Mouse (Mus musculus): ENCODE data around the gene Olfr332. TPM values are rescaled to one million over a fixed set of nuclear protein-coding genes. Genes with fewer than 3 reads are reported as not detected.
A peak's percentile ranks its signal among the peaks of the same experiment; 100 is the strongest.
"Not testable (repeated sequence)": the region's sequence is repeated elsewhere in the genome, so short reads cannot be mapped to it uniquely, and the experiment has no call there.

The Olfr332 gene
- total RNA-seq (2021), result not detected in 2 replicates
- long read RNA-seq, result 0 reads

DNA sequence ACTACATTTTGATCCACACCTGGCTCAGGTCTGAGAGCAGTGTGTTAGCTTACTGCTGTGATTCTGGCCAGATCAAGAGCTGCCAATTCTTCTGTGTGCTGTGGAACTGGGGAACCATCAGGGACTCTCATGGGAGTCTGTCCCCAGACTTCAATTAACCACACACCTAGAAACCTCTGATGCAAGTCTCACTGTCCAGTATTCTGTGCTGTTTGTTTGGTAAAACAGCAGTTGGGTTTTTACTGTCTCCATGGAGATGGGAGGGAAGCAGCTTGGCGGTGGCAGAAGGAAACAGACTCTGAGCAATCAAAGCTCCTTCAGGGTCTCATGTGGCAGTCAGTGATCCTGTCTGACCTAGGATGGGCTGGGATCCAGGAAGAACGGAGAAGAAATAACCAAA lies at the start of gene Olfr332:
Gene Olfr332, minus strand, starts transcription at position 101 of the 400 bp plus-strand sequence.
- DNase-seq, result no peak

- DNase-seq, result not testable (repeated sequence)
Observed at GRCm38 (mm10) chr11:58534736-58535135, 42.4 kb upstream of the Olfr332 start, which contains the start of gene Olfr330. Gene Olfr330, minus strand, starts transcription at chr11:58534836.

GRCm38 (mm10) chr11:58519756-58520155 lies 27.4 kb upstream of the Olfr332 start:
- not testable (repeated sequence) for DNase-seq

- peak; percentile 74 for DNase-seq
Observed at GRCm38 (mm10) chr11:58518916-58519315, 26.6 kb upstream of the Olfr332 start.

DNA sequence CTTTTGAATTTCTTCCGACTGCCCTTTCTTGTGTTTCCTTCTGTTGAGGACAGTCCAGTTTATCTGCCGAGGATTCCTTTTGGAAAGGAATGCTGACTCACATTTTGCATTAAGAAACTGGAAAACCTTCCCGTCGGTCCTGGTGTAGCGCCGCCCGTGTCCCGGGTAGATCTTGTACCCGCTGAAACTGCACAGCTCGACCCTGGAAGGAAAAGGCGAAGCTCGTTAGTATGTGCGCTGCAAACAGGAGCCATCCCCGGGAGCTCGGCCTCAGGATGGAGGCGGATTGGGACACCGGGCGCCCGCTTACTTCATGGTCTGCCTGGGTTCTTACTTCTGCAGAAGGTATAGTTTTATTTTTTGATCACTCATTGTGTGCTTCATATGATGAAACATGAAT lies 16.7 kb upstream of the Olfr332 start:
- not testable (repeated sequence) for DNase-seq

- not testable (repeated sequence) for DNase-seq
Observed at GRCm38 (mm10) chr11:58502472-58502871, 10.1 kb upstream of the Olfr332 start, which contains the start of gene Olfr331. Gene Olfr331, minus strand, starts transcription at chr11:58502572.

DNA sequence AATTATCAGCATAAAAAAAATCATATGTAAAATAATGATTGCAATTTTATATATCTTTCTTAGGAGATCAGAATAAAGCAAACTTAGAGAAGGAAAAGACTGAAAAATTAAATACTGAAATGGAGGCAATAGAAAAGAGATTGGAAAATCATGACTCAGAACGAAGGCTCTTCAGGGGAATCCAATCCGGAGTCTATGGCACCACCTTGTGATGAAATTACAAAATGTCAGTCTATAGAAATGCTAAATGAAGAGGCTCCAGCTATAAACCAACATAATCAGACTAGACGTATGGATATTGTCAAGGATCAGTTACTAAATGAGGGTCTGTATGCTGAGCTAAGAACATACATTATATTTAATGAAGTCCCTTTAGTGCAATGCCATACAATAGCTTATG lies 6.9 kb upstream of the Olfr332 start:
- DNase-seq, result no peak

- no peak for DNase-seq
Observed at GRCm38 (mm10) chr11:58498761-58499160, 6.4 kb upstream of the Olfr332 start.

DNA sequence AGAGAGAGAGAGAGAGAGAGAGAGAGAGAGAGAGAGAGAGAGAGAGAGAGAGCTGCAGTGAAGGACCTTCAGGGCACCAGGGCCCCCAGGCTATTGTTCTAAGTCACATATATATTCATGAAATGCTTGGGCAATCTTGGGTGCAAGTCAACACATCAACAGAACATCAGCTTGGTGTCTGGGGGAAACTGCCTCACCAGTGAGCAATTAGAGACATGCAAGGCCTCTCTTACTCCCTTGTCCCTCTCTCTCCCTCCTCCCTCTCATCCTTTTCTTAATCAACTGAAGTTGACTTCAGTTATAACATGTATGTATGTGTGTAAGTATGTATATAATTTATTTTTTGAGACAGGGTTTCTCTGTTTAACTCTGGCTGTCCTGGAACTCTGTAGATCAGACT lies 30.2 kb downstream of the Olfr332 start, which contains the start of gene Olfr30:
Gene Olfr30, minus strand, starts transcription at position 101 of the 400 bp plus-strand sequence.
- DNase-seq, result no peak

DNA sequence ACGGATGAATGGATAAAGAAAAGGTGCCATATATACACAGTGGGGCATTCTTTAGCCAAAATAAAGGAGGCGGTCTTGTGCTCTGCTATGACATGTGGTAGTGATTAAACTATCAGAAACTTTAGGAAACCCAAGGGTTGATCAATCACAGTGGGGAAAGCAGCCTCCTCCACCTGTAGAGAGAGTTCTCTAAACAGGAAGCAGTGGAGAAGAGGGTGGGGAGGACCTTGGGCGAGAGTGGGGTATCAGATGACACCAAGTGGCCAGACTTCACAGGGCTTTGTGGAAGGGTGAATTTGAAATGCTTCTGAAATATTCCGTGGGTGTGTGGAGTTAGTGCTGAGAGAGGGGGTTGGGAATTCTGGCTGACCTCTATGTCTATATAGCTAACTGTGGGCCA lies 38.8 kb downstream of the Olfr332 start:
- no peak for DNase-seq

- no peak for DNase-seq
Observed at GRCm38 (mm10) chr11:58452759-58453158, 39.6 kb downstream of the Olfr332 start, which contains the start of gene Lypd9. Gene Lypd9, minus strand, starts transcription at chr11:58452923.

Other genes starting within 250 kb of the Olfr332 start
- gene 4930438A08Rik, start 217.8 kb downstream of the Olfr332 start, total RNA-seq (2021), result not detected in 2 replicates
- gene Zfp692, start 185.5 kb downstream of the Olfr332 start, total RNA-seq (2021), result 14.4 and 17.3 TPM in 2 replicates
- 53.1 and 53.4 TPM in 2 replicates for gene Zfp672, start 162.2 kb downstream of the Olfr332 start, total RNA-seq (2021)
- 41.7 and 64.5 TPM in 2 replicates for gene Sh3bp5l, start 161.8 kb downstream of the Olfr332 start, total RNA-seq (2021)
- gene Lypd8, start 113.5 kb downstream of the Olfr332 start, total RNA-seq (2021), result not detected in 2 replicates
- gene 1810065E05Rik, start 71.4 kb downstream of the Olfr332 start, total RNA-seq (2021), result not detected in 2 replicates
- not detected in 2 replicates for gene Gm12253, start 60.0 kb downstream of the Olfr332 start, total RNA-seq (2021)
- gene Lypd9, start 39.6 kb downstream of the Olfr332 start, total RNA-seq (2021), result not detected in 2 replicates
- gene Olfr30, start 30.3 kb downstream of the Olfr332 start, total RNA-seq (2021), result not detected in 2 replicates
- not detected in 2 replicates for gene Olfr331, start 10.0 kb upstream of the Olfr332 start, total RNA-seq (2021)
- 1.5 TPM in 1 of 2 replicates, not detected in the other for gene Olfr330, start 42.3 kb upstream of the Olfr332 start, total RNA-seq (2021)
- 1.2 TPM in 1 of 2 replicates, not detected in the other for gene Olfr329-ps, start 53.9 kb upstream of the Olfr332 start, total RNA-seq (2021)
- 0.36 TPM in 1 of 2 replicates, not detected in the other for gene Olfr328, start 63.1 kb upstream of the Olfr332 start, total RNA-seq (2021)
- not detected in 2 replicates for gene Olfr224, start 78.0 kb upstream of the Olfr332 start, total RNA-seq (2021)
- gene Olfr325, start 85.2 kb upstream of the Olfr332 start, total RNA-seq (2021), result not detected in 2 replicates
- gene Olfr324, start 102.6 kb upstream of the Olfr332 start, total RNA-seq (2021), result not detected in 2 replicates
- not detected in 2 replicates for gene 2210407C18Rik, start 123.5 kb upstream of the Olfr332 start, total RNA-seq (2021)
- gene Olfr323, start 137.9 kb upstream of the Olfr332 start, total RNA-seq (2021), result not detected in 2 replicates
- gene Trim58, start 147.9 kb upstream of the Olfr332 start, total RNA-seq (2021), result not detected in 2 replicates
- not detected in 2 replicates for gene Olfr322, start 166.2 kb upstream of the Olfr332 start, total RNA-seq (2021)
- gene Olfr320, start 188.5 kb upstream of the Olfr332 start, total RNA-seq (2021), result not detected in 2 replicates
- not detected in 2 replicates for gene Olfr319, start 206.6 kb upstream of the Olfr332 start, total RNA-seq (2021)
- not detected in 2 replicates for gene Olfr318, start 231.5 kb upstream of the Olfr332 start, total RNA-seq (2021)
- gene Olfr317, start 246.7 kb upstream of the Olfr332 start, total RNA-seq (2021), result not detected in 2 replicates

Data from adrenal gland, postnatal 25 days (tissue).